Mouse (Mus musculus): ENCODE measurements at regions not wholly inside any gene's neighbourhood (a gene's known extent, or its start where the extent isn't known, plus 50 kb on each side); places are given as distances from the start of the nearest gene placed in this dataset.

GRCm38 (mm10) chr6:4405301-4405700, 99.3 kb upstream of the Col1a2 start:
- no peak for DNase-seq

- no peak for DNase-seq
These were observed 96.9 kb upstream of the Col1a2 start for GRCm38 (mm10) chr6:4407748-4408147.

GRCm38 (mm10) chr6:4413201-4413600, 91.4 kb upstream of the Col1a2 start:
- DNase-seq: no peak

DNA sequence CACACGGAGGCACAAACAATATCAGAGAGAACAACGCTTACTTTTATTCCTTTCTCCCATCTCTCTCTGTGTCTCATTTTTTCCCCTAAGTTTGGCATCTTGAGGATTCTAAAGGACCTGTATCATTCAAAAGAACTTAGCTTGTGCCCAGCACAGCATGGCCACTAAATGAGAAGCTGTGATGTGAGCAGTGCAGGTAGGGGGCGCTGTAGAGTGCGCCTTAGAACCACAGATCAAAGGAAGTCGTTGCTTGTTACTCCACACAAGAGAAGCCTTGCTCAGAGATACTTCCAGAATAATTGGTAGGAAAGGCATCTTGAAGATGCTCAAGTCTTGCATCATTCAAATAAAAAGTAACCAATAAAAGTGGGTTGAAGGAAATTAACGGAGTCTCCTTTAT, 90.4 kb upstream of the Col1a2 start:
- DNase-seq: no peak

GRCm38 (mm10) chr6:4415206-4415605, 89.4 kb upstream of the Col1a2 start:
- no peak for DNase-seq

- peak; percentile 11 for DNase-seq
These were observed 87.3 kb upstream of the Col1a2 start for GRCm38 (mm10) chr6:4417247-4417709.

DNA sequence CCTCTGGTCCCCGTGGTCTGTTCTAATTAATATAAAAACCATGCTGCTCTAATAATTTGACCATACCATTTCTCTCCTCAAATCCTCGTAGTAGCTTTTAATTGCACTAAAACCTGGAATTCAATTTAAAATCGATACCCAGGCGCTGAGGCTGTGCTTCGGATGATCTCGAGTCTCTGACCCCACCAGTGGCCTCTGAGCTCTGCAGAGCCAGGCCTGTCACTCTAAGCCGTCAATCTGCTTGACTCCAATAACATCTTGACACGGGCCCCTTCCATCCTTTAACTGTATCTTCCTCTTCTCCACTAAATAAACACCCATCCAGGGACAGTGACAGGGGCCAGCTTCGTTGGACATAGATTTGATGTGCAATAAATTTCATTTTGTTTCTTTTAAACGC, 86.2 kb upstream of the Col1a2 start:
- DNase-seq: no peak

- DNase-seq: peak; percentile 76
These were observed 85.7 kb upstream of the Col1a2 start for GRCm38 (mm10) chr6:4418941-4419351.

DNA sequence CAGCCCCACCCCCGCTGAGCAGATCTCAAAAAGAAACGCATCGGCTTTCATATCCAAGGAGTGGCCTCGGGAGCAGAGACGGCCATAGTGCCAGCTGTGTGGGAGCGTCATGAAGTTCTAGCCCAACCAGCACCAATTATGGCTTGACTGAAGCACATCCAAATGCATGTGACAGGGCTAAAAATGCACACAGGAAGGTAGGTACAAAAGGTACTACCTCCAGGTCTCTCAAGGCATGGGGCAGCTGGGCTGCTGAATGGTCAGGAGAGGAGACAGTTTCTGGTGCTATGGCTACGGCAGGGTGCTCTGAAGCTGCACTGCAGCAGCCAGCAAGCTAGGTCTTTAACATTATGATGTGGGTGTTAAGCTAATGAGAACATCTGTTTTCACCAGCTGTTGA, 83.1 kb upstream of the Col1a2 start:
- no peak for DNase-seq

DNA sequence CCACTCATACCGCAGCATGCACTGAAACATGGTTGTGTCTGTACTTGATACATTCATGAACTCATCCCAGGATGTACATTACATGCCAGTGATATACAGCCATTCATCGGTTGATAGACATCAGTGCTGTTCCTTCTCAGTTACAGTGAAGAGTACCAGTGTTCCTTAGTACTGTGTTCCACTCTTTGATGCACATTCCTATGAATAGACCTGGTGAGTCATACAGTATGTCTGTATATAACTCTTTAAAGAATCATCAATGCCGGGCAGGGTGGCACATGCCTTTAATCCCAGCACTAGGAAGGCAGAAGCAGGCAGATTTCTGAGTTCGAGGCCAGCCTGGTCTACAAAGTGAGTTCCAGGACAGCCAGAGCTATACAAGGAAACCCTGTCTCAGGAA, 77.5 kb upstream of the Col1a2 start:
- DNase-seq: no peak

GRCm38 (mm10) chr6:4430704-4431310, 73.8 kb upstream of the Col1a2 start:
- no peak for DNase-seq

DNA sequence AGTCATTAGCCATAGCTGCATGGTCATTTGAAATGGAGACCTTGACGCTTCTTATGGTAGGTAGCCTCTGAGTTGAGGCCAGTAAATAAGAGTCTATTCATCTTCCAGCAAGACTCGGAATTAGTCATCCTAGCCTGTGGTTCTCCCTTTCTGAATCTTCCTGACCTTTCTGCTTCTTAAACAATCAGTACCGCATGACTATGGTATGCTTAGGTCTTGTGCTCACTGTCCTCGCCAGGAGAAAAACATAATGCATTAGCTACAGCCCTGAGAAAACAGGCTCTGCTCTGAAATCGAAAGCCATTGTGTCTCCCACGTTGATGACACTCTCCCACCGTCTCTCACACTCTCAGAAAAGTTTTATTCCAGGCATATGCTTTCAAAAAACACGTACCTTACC, 72.4 kb upstream of the Col1a2 start:
- no peak for DNase-seq

DNA sequence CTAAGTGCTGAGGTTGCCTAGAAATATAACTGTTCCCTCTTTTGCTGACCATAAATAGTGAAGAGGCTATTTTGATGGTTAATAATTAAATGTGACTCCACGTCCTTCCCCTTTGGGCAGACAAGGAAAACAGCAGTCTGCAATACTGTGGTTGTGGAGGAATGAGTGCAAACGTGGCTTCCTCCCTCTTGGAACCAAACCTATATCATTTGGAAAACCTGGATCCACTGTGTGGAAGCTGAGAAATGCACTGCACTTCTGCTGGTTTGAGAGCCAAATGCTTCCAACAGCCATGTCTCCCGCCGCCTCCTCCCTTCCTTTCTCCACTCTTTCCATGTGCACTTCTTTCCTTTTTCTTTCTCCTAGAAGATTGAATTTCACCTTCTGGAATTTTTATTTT, 68.2 kb upstream of the Col1a2 start:
- peak; percentile 50 for DNase-seq

DNA sequence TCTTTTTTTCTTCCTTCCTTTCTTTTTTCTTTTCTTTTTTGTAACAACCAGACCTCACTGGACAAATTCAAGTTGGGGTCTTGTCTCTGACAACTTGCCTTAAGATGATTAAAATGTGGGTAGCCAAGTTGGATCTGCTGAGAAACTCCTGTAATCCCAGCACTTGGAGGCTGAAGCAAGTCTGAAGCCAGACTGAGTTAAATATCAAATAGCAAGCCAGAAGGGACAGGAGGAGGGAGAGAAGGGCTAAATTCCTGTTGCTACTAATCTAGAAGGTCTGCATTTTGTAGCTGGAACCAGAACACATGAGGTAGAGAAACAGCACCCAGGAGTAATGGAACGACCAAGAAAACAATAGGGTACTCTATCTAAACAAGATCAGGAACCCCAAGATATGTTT, 67.7 kb upstream of the Col1a2 start:
- DNase-seq: no peak

DNA sequence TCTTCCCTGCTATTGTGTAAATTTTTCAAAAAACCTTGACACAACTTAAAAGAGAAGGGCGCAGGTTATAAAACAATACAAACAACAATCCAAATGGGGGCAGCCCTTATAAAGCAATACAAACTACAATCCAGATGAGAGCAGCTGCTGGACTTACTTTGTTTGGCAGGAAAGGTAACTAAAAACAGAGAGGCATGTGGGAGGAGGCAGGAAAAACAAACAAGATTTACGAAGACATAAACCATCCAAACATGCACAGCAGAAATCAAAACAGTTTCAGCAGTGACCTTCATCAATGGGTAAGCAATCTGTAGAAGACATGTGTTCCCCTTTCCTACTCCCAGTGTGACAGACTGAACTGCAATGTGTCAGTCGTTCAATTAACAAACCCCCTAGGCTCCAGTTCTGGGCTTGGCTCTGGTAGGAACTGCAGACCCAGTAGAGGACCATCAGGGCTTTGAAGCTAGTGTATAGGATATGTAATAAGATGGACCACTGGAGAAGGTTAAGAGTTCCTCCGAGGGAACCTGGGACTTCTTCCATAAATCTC, 62.9 kb upstream of the Col1a2 start:
- DNase-seq: no peak

- no peak for DNase-seq
These were observed 58.7 kb upstream of the Col1a2 start for GRCm38 (mm10) chr6:4445906-4446305.

DNA sequence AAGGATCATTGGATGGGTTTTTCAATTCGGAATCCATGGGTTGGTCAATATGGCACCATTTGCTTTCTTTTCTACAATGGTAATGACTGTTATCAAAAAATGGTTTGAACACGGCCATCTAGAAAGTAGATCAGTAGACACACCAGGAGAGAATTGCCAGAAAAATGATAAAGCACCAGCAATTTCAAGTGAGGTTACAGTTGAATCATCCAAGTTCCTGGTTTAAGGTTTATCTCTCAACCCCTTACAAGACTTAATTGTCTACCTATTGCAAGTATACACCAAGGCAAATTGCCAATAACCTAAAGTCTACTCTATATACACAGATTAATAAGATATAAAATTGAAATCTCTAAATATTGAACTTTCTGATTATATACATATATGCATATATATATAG, 53.4 kb upstream of the Col1a2 start:
- no peak for DNase-seq
